Mouse (Mus musculus) kidney, adult 2 months (tissue): ENCODE data around the gene Rtl10. TPM values are rescaled to one million over a fixed set of nuclear protein-coding genes. Genes with fewer than 3 reads are reported as not detected.
A peak's percentile ranks its signal among the peaks of the same experiment; 100 is the strongest.

Experiments
- DNase-seq: peaks from one replicate; pipeline ENCODE4 v3.0.0; 2021
- H3K27ac ChIP-seq: fragments of 200-500 bp; 2 replicates; pipeline ENCODE4 v1.5.1; 2012; ENCODE audit warnings: low read depth, low read length, control low read depth, inconsistent platforms; ENCODE audit not compliant: insufficient read depth
- H3K27me3 ChIP-seq: fragments of 200-500 bp; replicated peaks from 2 replicates; pipeline ENCODE4 v1.6.1; 2012; ENCODE audit warnings: mild to moderate bottlenecking, moderate library complexity, low read length, inconsistent platforms; ENCODE audit not compliant: control insufficient read depth, insufficient read depth
- H3K36me3 ChIP-seq: fragments of 200-500 bp; 2 replicates; pipeline ENCODE4 v1.6.1; 2012; ENCODE audit warnings: mild to moderate bottlenecking, moderate library complexity, low read length, inconsistent platforms; ENCODE audit not compliant: control insufficient read depth, insufficient read depth
- H3K4me1 ChIP-seq: fragments of 200-500 bp; 2 replicates; pipeline ENCODE4 v1.6.1; 2011; ENCODE audit warnings: low read length; ENCODE audit not compliant: control insufficient read depth, insufficient read depth
- H3K4me3 ChIP-seq: fragments of 200-500 bp; 2 replicates; pipeline ENCODE4 v1.5.1; 2011; ENCODE audit warnings: mild to moderate bottlenecking, low read depth, low read length, control low read depth; ENCODE audit not compliant: insufficient read depth
- CTCF ChIP-seq: fragments of 200-500 bp; conservative IDR thresholded peaks from 2 replicates; pipeline ENCODE4 v1.5.1; 2011; ENCODE audit warnings: low read depth, mild to moderate bottlenecking, control low read depth, low read length, moderate library complexity, mixed read lengths; ENCODE audit not compliant: insufficient read depth, insufficient read length
- POLR2A ChIP-seq: fragments of 200-500 bp; IDR thresholded peaks from one replicate; pipeline ENCODE4 v1.6.1; 2011; ENCODE audit warnings: low read depth, low read length, control low read depth
- WGBS: fragments of 180-500 bp; shearing (Covaris S2); methylation state at CpG from one replicate; pipeline ENCODE4 v1.1.7; 2018; 5-methylcytosine and 5-hydroxymethylcytosine counted together
- polyA plus RNA-seq: library from polyadenylated mRNA; depleted of rRNA; stranded (reverse); fragments of >200 nt; gene quantifications from 2 replicates; pipeline ENCODE4 v1.2.3, GENCODE M21; 2012

The Rtl10 gene
- polyA plus RNA-seq, 1 experiment = 5.0 TPM

GRCm38 (mm10) chr16:18471976-18472375, 26.7 kb upstream of the Rtl10 start:
- Histone ChIP-seq H3K36me3 (no peaks in the 10 kb centered on the region), H3K27ac (no peak overlapping the region), H3K4me1 (no peaks in the 10 kb centered on the region), H3K4me3 (no peak overlapping the region), H3K27me3 (no peaks in the 10 kb centered on the region)
- WGBS = 91% methylated on average over 6 of the region's 6 CpGs
- TF ChIP-seq POLR2A (no peak), CTCF (no peak)
- DNase-seq = no peak

- Histone ChIP-seq H3K36me3 (no peaks in the 10 kb centered on the region), H3K4me1 (no peaks in the 10 kb centered on the region), H3K27me3 (no peaks in the 10 kb centered on the region), H3K27ac (no peak overlapping the region), H3K4me3 (no peak overlapping the region)
- 91% methylated on average over 4 of the region's 4 CpGs for WGBS
- no peak for DNase-seq
- TF ChIP-seq POLR2A = no peak
Measured at GRCm38 (mm10) chr16:18472416-18472815, 26.3 kb upstream of the Rtl10 start.

GRCm38 (mm10) chr16:18472976-18473375, 25.7 kb upstream of the Rtl10 start:
- no peak for DNase-seq

GRCm38 (mm10) chr16:18474021-18474420, 24.7 kb upstream of the Rtl10 start:
- TF ChIP-seq POLR2A (no peak), CTCF (no peak)
- H3K4me1 ChIP-seq = no peaks in the 10 kb centered on the region
- DNase-seq = no peak
- 67% methylated on average over 2 of the region's 2 CpGs for WGBS
- no peak overlapping the region for H3K4me3 ChIP-seq
- H3K27me3 ChIP-seq = no peaks in the 10 kb centered on the region
- H3K36me3 ChIP-seq = no peaks in the 10 kb centered on the region
- no peak overlapping the region for H3K27ac ChIP-seq

More at GRCm38 (mm10) chr16:18472976-18473375, 25.7 kb upstream of the Rtl10 start:
- Histone ChIP-seq H3K27ac (no peak overlapping the region), H3K36me3 (no peaks in the 10 kb centered on the region), H3K4me1 (no peaks in the 10 kb centered on the region), H3K4me3 (no peak overlapping the region), H3K27me3 (no peaks in the 10 kb centered on the region)
- WGBS = 97% methylated on average over 8 of the region's 8 CpGs
- TF ChIP-seq POLR2A (no peak), CTCF (no peak)

- Histone ChIP-seq H3K27me3 (no peaks in the 10 kb centered on the region), H3K36me3 (no peaks in the 10 kb centered on the region), H3K27ac (no peak overlapping the region), H3K4me1 (no peaks in the 10 kb centered on the region), H3K4me3 (no peak overlapping the region)
- WGBS = 69% methylated on average over 6 of the region's 6 CpGs
- no peak for TF ChIP-seq POLR2A
- no peak; the same call in 1 of the 2 replicates for TF ChIP-seq CTCF
- DNase-seq = no peak
Measured at GRCm38 (mm10) chr16:18477996-18478395, 20.7 kb upstream of the Rtl10 start.

- WGBS = 66% methylated on average over 7 of the region's 7 CpGs
- Histone ChIP-seq H3K27ac (no peak overlapping the region), H3K27me3 (no peaks in the 10 kb centered on the region), H3K36me3 (no peaks in the 10 kb centered on the region), H3K4me1 (no peaks in the 10 kb centered on the region), H3K4me3 (no peak overlapping the region)
- DNase-seq = peak; percentile 33
- TF ChIP-seq POLR2A (no peak), CTCF (no peak)
Measured at GRCm38 (mm10) chr16:18479667-18480066, 19.0 kb upstream of the Rtl10 start.

GRCm38 (mm10) chr16:18480933-18481485, 17.7 kb upstream of the Rtl10 start:
- DNase-seq = no peak
- Histone ChIP-seq H3K36me3 (no peaks in the 10 kb centered on the region), H3K27ac (no peak overlapping the region), H3K4me3 (no peak overlapping the region), H3K4me1 (no peaks in the 10 kb centered on the region), H3K27me3 (no peaks in the 10 kb centered on the region)
- 83% methylated on average over 4 of the region's 4 CpGs for WGBS
- TF ChIP-seq POLR2A = no peak
- no peak for TF ChIP-seq CTCF

GRCm38 (mm10) chr16:18482431-18482830, 16.3 kb upstream of the Rtl10 start:
- H3K36me3 ChIP-seq = no peaks in the 10 kb centered on the region
- TF ChIP-seq CTCF = no peak
- no peak for TF ChIP-seq POLR2A
- no peak for DNase-seq
- no peaks in the 10 kb centered on the region for H3K27me3 ChIP-seq
- no peaks in the 10 kb centered on the region for H3K4me1 ChIP-seq
- no peak overlapping the region for H3K4me3 ChIP-seq
- 99% methylated on average over 3 of the region's 3 CpGs for WGBS
- H3K27ac ChIP-seq = no peak overlapping the region
